Mouse (Mus musculus) natural killer cell, adult 2 months (primary cell): Measurements from ENCODE around the gene Arl4c.
"Not testable (repeated sequence)": the region's sequence is repeated elsewhere in the genome, so short reads cannot be mapped to it uniquely, and the experiment has no call there.

Experiments
- DNase-seq, 2 experiments: peaks; one replicate each; pipeline ENCODE4 v3.0.0; 2022; ENCODE audit warnings: low spot score in 2 of 2

Gene Arl4c

GRCm38 (mm10) chr1:88655473-88656095 lies 46.4 kb downstream of the Arl4c start:
- no peak for DNase-seq

DNA sequence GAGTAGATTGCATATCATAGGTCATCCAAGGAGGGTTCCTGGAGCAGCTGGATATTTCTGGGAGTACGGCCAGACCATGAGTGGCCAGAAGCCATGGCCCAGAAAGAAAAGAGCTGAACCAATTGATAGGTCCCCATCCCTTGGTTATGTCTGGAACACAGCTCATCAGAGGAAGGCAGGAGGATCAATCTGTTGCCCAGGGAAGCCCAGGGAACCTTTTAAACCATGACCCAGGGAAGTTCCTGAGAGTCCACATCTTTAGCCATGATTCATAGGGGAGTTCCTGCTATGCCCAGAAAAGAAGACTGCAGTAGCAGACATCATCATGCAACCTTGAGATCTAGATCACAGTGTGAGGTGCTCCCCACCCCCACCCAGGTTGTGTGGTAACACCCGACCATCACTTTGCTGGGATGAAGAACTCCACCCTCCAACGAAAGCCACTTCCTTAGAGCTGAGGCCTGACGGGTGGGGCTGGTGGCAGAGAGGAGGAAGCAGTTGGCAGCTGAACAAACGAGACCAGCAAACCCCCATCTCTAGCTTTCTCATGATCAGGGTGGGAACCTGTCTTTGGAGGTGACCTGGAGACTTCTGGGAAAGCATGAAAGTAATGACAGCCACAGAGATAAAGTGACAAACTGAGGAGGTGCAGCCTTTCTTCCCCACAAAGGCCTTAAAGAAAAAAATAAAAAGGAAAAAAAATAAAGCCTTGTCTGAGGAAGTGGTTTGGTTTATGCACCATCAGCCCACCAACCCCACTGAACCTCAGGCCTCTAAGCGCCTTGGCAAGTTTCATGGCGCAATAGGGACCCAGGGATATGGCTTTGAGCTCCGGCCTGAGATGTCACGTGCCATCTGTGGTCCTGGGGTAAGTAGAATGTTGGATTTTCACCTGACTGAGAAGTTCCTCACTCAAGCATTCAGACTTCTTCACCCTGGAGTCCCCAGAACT lies 47.2 kb downstream of the Arl4c start:
- DNase-seq, result peak; percentile 80 to 84

DNA sequence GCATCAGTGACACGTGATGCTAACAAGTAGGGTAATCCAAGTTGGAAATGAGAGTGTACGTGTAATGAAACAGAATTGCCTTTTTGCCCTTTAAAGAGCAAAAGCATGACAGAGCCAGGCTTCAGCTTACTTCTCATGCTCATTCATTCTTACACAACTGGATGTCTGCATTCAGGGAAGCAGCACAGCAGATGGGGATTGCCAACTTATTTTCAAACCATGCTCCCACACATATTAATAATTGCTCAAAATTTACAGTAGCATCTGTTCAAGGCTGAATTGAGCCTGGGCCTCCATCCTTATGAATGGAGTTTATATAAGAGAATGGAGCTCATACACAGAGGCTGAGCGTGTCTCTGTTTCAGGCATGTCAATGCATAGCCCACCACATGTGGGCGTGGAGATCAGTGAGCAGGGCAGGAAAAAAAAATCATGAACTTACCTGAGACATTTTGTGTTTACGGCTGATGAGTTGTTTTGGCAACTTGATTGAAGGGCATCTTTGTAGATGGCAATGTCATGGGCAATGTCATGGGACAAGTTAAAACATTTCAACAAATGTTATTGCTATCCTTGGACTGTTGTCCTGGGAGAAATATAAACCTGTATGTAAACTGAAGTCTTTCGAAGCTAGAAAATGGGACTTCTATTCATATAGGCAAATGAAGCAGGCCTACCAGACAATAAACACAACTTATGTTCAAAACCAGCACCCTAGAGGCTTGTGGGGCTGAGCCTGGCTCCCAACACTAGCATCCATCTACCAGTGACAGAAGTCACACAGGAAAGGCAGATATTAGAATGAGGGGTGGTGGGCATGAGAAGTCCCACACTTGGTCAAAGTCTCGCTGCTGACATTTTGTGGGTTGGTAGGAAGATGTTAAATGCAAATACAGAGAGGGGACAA lies 48.2 kb downstream of the Arl4c start:
- no peak for DNase-seq

GRCm38 (mm10) chr1:88652682-88653081 lies 49.3 kb downstream of the Arl4c start:
- DNase-seq, result no peak

DNA sequence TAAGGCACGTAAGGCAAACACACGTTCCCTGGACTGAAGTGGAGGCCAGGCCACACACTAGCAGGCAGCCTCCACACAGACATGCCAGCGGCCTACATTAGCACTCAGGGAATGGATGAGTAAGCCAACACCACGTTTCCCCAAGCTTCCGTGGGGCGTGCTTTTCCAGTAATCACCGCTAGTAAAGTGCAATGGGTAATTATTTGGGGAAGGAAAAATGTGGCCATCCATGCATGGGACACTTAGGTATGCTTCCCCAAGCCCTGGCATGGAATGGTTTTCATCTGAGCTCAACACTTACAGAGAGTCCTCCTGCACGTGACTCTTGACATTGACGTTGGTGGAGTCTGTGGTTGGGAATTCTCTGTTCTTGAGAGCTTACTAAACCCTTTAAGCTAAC lies 50.4 kb downstream of the Arl4c start:
- DNase-seq, result no peak

- DNase-seq, result no peak
Observed at GRCm38 (mm10) chr1:88648742-88649141, 53.3 kb downstream of the Arl4c start.

DNA sequence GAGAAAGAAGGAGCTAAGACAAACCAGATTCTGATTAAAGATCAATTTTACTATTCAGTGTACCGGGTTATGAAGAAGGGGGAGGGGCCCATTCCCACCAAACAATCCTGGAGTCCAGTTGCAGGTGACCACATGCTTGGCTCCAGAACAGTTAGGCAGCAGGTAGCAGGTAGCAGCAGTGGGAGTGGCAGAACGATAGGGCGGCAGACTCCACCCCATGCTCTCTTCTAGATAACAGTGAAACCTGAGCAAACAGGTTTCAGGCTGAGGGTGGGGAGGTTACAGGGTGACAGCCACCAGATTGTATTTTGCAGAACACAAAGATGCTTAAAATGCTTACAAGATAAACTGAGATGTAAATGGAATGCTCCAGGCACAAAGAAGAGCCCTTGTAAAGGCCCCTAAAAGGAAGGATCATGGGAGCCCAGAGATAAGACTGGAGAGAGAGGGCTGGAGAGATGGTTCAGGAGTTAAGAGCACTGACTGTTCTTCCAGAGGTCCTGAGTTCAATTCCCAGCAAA lies 56.4 kb downstream of the Arl4c start:
- no peak for DNase-seq

DNA sequence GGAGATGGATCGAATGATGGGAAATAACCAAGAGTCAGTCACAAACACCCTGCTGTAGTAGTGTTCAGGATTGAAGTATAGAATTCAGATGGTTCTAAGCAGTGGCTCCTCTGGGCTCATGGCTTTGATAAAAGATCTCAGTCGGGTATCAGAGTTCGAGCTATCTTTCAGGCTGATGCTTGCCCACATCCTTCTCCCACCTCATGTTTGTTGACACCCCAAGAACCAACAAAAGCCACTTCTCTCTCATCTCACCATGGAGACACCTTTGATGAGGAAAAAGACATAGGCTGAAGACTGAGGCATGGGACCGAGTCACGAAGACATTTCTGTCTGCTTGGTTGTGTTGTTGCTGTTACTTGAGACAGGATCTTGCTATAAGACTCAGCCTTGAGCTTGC lies 57.6 kb downstream of the Arl4c start:
- peak; percentile 47 to 49 for DNase-seq

GRCm38 (mm10) chr1:88643181-88643823 lies 58.7 kb downstream of the Arl4c start:
- peak in 1 of 2 experiments; percentile 45 for DNase-seq

- no peak for DNase-seq
Observed at GRCm38 (mm10) chr1:88642735-88643134, 59.3 kb downstream of the Arl4c start.

DNA sequence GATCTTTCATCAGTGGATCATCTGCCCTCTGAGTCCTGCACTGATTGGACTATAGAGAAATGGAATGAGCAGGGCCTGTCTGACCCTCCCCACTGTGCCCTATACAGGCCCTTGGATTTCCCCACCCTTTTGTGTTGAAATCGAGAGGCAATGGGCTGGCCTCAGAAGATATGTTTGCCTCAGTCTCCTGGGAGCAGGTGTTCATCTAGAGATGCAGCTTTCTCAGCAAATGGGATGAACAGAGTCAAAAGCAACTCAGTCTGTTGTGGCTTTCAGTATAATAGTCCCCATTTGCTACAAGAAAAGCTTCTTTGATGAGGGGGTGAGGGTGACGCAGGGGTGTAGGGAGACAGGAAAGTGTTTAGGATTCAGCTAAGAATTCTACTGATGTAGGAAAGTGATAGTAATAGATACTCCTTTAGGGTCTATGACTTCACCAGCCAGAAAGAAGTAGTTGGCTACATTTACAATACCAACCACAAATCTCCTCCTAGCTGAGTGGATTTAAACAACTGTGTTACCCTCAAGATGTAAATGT lies 60.3 kb downstream of the Arl4c start:
- DNase-seq, result no peak

DNA sequence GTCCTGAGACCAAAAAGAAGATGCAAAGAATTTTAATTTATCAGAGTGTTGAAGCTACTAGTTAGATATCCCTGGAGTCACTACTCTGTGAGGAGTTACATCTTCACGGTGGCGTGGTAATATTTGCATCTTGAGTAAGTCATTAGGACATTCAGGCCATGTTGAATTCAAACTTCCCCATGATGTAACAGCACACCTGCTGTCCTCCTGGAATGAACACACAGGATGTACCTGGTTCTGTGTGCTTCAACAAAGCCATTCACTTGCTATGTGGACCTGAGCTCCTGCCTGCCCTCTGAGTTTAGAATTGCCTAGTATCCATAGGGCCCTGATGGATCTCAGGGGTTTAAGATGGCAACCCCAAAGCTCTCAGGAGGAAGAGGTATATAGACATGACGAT lies 60.8 kb downstream of the Arl4c start:
- no peak for DNase-seq

- DNase-seq, result peak; percentile 27 to 36
Observed at GRCm38 (mm10) chr1:88639432-88640281, 62.4 kb downstream of the Arl4c start.

DNA sequence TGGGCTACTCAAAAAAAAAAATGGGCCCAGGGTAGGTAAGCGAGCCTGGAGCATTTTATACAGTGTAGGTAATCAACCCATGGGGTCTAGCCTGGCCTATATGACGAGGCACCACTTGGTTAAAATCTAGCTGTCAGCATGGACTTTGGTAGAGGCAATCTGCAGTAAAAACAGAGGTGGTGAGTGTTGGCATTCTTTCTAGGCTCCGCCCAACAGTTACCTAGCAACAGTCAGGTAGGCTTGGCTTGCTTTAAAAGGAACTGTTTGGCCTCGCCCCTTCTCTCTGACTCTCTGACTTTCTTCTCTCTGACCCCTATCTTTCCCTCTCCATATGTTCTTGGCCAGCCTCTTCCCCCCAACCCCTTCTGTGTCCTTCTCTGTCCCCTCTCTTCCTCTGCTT lies 63.4 kb downstream of the Arl4c start:
- DNase-seq, result no peak

GRCm38 (mm10) chr1:88636579-88637161 lies 65.4 kb downstream of the Arl4c start:
- DNase-seq, result not testable (repeated sequence)

GRCm38 (mm10) chr1:88635659-88636058 lies 66.4 kb downstream of the Arl4c start:
- no peak for DNase-seq

DNA sequence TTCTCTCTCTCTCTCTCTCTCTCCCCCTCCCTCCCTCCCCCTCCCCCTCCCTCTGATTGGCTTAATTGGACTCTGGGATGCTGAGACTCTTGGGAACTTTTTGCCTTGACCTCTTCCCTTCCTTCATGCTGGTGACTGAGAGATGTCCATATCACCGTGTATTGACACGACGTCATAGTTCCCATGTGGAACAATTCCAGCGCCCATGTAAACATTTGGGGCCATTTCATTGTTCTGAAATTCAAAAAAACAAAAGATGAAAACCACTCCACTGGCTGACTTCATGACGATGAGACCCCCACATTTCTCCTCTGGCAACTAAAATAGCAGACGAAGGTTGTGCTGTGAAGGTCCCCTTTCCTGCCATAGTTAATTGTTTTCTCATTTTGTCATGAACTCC lies 69.2 kb downstream of the Arl4c start:
- no peak for DNase-seq

DNA sequence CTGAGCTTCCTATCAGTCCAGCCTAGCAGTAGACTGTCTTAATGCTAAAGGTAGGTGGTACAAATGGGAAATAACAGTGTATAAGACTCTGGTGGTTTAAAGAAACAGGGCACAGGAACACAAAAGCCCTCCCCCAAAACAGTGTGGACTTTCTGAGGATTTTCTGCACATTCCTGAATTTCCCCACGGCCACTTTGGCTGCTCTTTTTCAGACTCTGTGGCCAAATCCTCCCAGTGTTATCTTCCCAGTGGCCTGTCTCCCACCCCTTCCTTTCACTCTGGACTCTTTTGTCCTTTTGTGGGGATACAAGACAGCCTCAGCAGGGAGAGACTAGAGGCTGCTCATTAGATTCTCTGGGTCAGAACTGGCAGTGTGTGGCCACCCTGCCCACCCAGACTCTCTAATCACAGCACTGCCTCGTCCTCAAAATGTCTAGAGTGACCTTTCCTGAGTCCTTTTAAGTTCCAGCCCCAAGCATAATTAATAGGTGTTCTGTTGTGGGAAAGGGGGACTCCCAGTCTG lies 72.0 kb downstream of the Arl4c start:
- no peak for DNase-seq

GRCm38 (mm10) chr1:88625190-88625589 lies 76.8 kb downstream of the Arl4c start:
- no peak for DNase-seq
